Mouse (Mus musculus) olfactory bulb, adult 2 months (tissue): ENCODE measurements around the gene Zbtb37. TPM values are rescaled to one million over a fixed set of nuclear protein-coding genes. Genes with fewer than 3 reads are reported as not detected.

Experiments
- H3K27ac ChIP-seq: fragments of 200-500 bp; 2 replicates; pipeline ENCODE4 v1.5.1; 2012; ENCODE audit warnings: low read depth, low read length; ENCODE audit not compliant: insufficient read depth
- H3K4me1 ChIP-seq: fragments of 200-500 bp; 2 replicates; pipeline ENCODE4 v1.6.1; 2012; ENCODE audit warnings: low read length; ENCODE audit not compliant: control insufficient read depth, insufficient read depth
- H3K4me3 ChIP-seq: fragments of 200-500 bp; 2 replicates; pipeline ENCODE4 v1.5.1; 2012; ENCODE audit warnings: mild to moderate bottlenecking, low read depth, low read length, moderate library complexity; ENCODE audit not compliant: insufficient read depth
- CTCF ChIP-seq: fragments of 200-500 bp; IDR thresholded peaks from 2 replicates; pipeline ENCODE4 v1.5.1; 2012; ENCODE audit warnings: low read depth, mild to moderate bottlenecking, low read length, moderate library complexity; ENCODE audit not compliant: insufficient read depth
- POLR2A ChIP-seq: fragments of 200-500 bp; IDR thresholded peaks from 2 replicates; pipeline ENCODE4 v1.6.1; 2012; ENCODE audit warnings: mild to moderate bottlenecking, low read depth, low read length, moderate library complexity; ENCODE audit not compliant: insufficient read depth
- WGBS: fragments of 180-500 bp; shearing (Covaris S2); methylation state at CpG from one replicate; pipeline ENCODE4 v1.1.7; 2018; 5-methylcytosine and 5-hydroxymethylcytosine counted together
- polyA plus RNA-seq: library from polyadenylated mRNA; stranded (reverse); fragments of >200 nt; gene quantifications from 2 replicates; pipeline ENCODE4 v1.2.4, GENCODE M21; 2012; ENCODE audit warnings: low replicate concordance; ENCODE audit not compliant: missing spikeins, insufficient read depth, insufficient read length

Gene Zbtb37
- polyA plus RNA-seq, 1 experiment = not detected

GRCm38 (mm10) chr1:160963199-160963598 lies 71.5 kb downstream of the Zbtb37 start:
- WGBS = 90% methylated on average over 7 of the region's 7 CpGs
- no peak overlapping the region for H3K4me3 ChIP-seq
- TF ChIP-seq POLR2A (no peak), CTCF (no peak)
- no peak overlapping the region for H3K27ac ChIP-seq
- no peaks in the 10 kb centered on the region for H3K4me1 ChIP-seq

Other genes starting within 250 kb of the Zbtb37 start
- gene Rabgap1l, start 241.6 kb downstream of the Zbtb37 start, polyA plus RNA-seq = 89.2 and 130 TPM in 2 replicates
- 41.4 TPM in 1 of 2 replicates, not detected in the other for gene Rc3h1, start 128.4 kb downstream of the Zbtb37 start, polyA plus RNA-seq
- gene Serpinc1, start 56.3 kb downstream of the Zbtb37 start, polyA plus RNA-seq = not detected in 2 replicates
- not detected in 2 replicates for gene Dars2, start 35.8 kb upstream of the Zbtb37 start, polyA plus RNA-seq
- not detected in 2 replicates for gene Cenpl, start 35.9 kb upstream of the Zbtb37 start, polyA plus RNA-seq
- not detected in 2 replicates for gene Klhl20, start 96.7 kb upstream of the Zbtb37 start, polyA plus RNA-seq
- gene Ankrd45, start 107.8 kb upstream of the Zbtb37 start, polyA plus RNA-seq = not detected in 2 replicates
- gene Tex50, start 124.5 kb upstream of the Zbtb37 start, polyA plus RNA-seq = not detected in 2 replicates
- gene Prdx6, start 216.4 kb upstream of the Zbtb37 start, polyA plus RNA-seq = 347 TPM in 1 of 2 replicates, not detected in the other